Mouse (Mus musculus) ES-Bruce4 (cell line): ENCODE data around the gene Upk3a.

Experiments used
- CTCF ChIP-seq: IDR thresholded peaks from one replicate; pipeline ENCODE4 v1.8.1; 2011; ENCODE audit warnings: low read depth, low read length
- EP300 ChIP-seq: IDR thresholded peaks from 2 replicates; pipeline ENCODE4 v1.6.1; 2011; ENCODE audit warnings: low read depth, low read length; ENCODE audit not compliant: insufficient read depth
- POLR2A ChIP-seq: IDR thresholded peaks from one replicate; pipeline ENCODE4 v1.8.1; 2011; ENCODE audit warnings: low read length; ENCODE audit not compliant: insufficient read depth

DNA sequence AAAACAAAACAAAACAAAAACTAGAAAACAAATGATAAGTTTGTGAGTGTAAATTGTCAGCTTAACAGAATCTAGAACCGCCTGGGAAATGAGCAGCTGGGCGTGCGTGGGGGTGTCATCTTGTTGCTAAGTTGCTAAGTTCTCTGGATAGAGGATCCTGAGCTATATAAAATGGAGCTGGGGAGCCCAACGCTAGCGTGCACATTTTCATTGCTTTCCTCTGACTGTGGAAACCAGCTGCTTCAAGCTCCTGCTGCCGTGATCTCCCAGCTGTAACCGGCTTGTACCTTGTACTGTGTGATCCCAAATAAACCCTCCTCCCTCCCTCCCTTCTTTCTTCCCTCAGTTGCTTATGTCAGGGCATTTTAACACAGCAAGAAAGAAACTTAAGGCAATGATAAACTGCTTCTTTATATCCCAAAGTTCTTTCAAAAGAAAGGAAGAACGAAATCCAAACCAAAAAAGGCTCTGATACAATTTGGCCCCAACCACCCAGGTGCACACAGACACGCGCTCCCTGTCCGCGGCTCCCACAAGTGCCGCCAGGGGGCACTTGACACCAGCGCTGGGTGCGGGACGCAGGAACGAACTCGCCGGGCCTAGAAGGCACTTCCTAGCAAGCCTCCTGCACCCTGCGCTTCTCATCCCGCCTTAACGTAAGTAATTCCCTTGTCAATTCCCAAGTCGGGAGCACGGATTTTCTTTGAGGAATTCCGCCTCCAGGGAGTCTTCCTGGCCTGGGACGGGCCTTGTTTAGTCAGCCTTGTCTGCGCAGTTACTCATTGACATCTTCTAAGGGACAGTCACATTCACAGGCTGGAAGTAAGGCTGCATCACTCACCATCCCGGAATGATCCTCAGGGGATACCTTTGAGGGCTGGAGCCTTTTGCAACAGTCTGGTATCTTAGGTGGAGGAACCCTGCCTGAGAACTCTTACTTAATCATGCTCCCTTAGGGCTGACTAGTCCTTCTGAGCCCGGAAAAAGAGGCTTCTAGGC, 15.7 kb upstream of the Upk3a start:
- peak; percentile 88 for TF ChIP-seq CTCF
- no peak for TF ChIP-seq POLR2A
- 0 out of 2 replicates have a peak, but pooled peaks have one; percentile 18 for TF ChIP-seq EP300
